Mouse (Mus musculus) cerebellum, postnatal 14 days (tissue): Measurements from ENCODE around the gene Mepe.
A peak's percentile ranks its signal among the peaks of the same experiment; 100 is the strongest.

ENCODE experiments used
- DNase-seq, 2 experiments: peaks; one replicate each; pipeline ENCODE4 v3.0.0; 2021; ENCODE audit warnings: mixed read lengths in 2 of 2

Gene Mepe

GRCm38 (mm10) chr5:104357575-104357974 is 32.4 kb downstream of the Mepe start:
- DNase-seq, result no peak

- DNase-seq, result peak in 1 of 2 experiments; percentile 18
Observed at GRCm38 (mm10) chr5:104358592-104358991, 33.5 kb downstream of the Mepe start.

- no peak for DNase-seq
Observed at GRCm38 (mm10) chr5:104359257-104359656, 34.1 kb downstream of the Mepe start.

- peak; percentile 11 to 17 for DNase-seq
Observed at GRCm38 (mm10) chr5:104370580-104370979, 45.5 kb downstream of the Mepe start.

GRCm38 (mm10) chr5:104371284-104371683 is 46.2 kb downstream of the Mepe start:
- DNase-seq, result no peak

- no peak for DNase-seq
Observed at GRCm38 (mm10) chr5:104373648-104374307, 48.6 kb downstream of the Mepe start.

- DNase-seq, result peak; percentile 20 to 52
Observed at GRCm38 (mm10) chr5:104374308-104374660, 49.2 kb downstream of the Mepe start.

- DNase-seq, result no peak
Observed at GRCm38 (mm10) chr5:104375132-104375531, 50.0 kb downstream of the Mepe start.

- no peak for DNase-seq
Observed at GRCm38 (mm10) chr5:104376890-104377289, 51.8 kb downstream of the Mepe start.

- DNase-seq, result no peak
Observed at GRCm38 (mm10) chr5:104380574-104380973, 55.4 kb downstream of the Mepe start.

GRCm38 (mm10) chr5:104381671-104382070 is 56.5 kb downstream of the Mepe start:
- DNase-seq, result no peak

GRCm38 (mm10) chr5:104384540-104384939 is 59.4 kb downstream of the Mepe start:
- no peak for DNase-seq

- no peak for DNase-seq
Observed at GRCm38 (mm10) chr5:104385521-104385920, 60.4 kb downstream of the Mepe start.

GRCm38 (mm10) chr5:104386908-104387307 is 61.8 kb downstream of the Mepe start:
- no peak for DNase-seq
